Mouse (Mus musculus): Measurements from ENCODE around the gene Lin52. TPM values are rescaled to one million over a fixed set of nuclear protein-coding genes. Genes with fewer than 3 reads are reported as not detected.
A peak's percentile ranks its signal among the peaks of the same experiment; 100 is the strongest.

Lin52 gene
- 8.5 and 8.7 TPM in 2 replicates for polyA plus RNA-seq (2015; fragmentation: Nextera tagmentation; extraction: Ambion mirVana)

GRCm38 (mm10) chr12:84450718-84451646 is at the start of gene Lin52, which contains the start of gene Aldh6a1:
Gene Lin52 (plus strand): TSS chr12:84451422.
Gene Aldh6a1 (minus strand): TSS chr12:84451004.
- peak; percentile 97 for DNase-seq (ENCODE audit: low spot score)

GRCm38 (mm10) chr12:84402923-84403322 is 48.3 kb upstream of the Lin52 start:
- no peak for ATAC-seq (ENCODE audit: low FRiP score, low TSS enrichment)
- Histone ChIP-seq H3K36me3 (ENCODE audit: control insufficient read depth, insufficient read depth, low read length) (no peaks in the 10 kb centered on the region), H3K9me3 (ENCODE audit: control insufficient read depth, low read length) (no peaks in the 10 kb centered on the region), H3K4me1 (replicated peaks; ENCODE audit: control insufficient read depth, insufficient read depth) (no peaks in the 10 kb centered on the region), H3K4me2 (replicated peaks; ENCODE audit: low read depth) (no peak overlapping the region), H3K4me3 (ENCODE audit: low read depth, low read length) (no peak overlapping the region), H3K27me3 (ENCODE audit: control insufficient read depth, insufficient read depth, low read length) (no peaks in the 10 kb centered on the region), H3K9ac (ENCODE audit: low read length) (no peak overlapping the region), H3K27ac (replicated peaks) (peak overlapping the region; percentile 35; the same call in 1 of the 2 replicates)
- TF ChIP-seq EP300 (optimal IDR thresholded peaks at IDR 0.05), result no peak
- no peak for TF ChIP-seq CTCF (IDR thresholded peaks at IDR 0.05; ENCODE audit: low read depth)
- 64% methylated on average over 9 of the region's 9 CpGs for WGBS
- DNase-seq (ENCODE audit: low spot score), result no peak

More at GRCm38 (mm10) chr12:84450718-84451646, at the start of gene Lin52, which contains the start of gene Aldh6a1:
- Histone ChIP-seq H3K9ac (ENCODE audit: low read length) (peak within 1 kb of the TSS; percentile 66), H3K9me3 (ENCODE audit: control insufficient read depth, low read length) (no peaks in the 10 kb centered on the region), H3K4me2 (replicated peaks; ENCODE audit: low read depth) (peak within 1 kb of the TSS; percentile 64), H3K27me3 (ENCODE audit: control insufficient read depth, insufficient read depth, low read length) (no peaks in the 10 kb centered on the region), H3K36me3 (ENCODE audit: control insufficient read depth, insufficient read depth, low read length) (no peaks in the 10 kb centered on the region), H3K4me3 (ENCODE audit: low read depth, low read length) (peak within 1 kb of the TSS; percentile 54), H3K4me1 (replicated peaks; ENCODE audit: control insufficient read depth, insufficient read depth) (no peaks in the 10 kb centered on the region), H3K27ac (replicated peaks) (peak within 1 kb of the TSS; percentile 87)
- ATAC-seq (ENCODE audit: low FRiP score, low TSS enrichment), result peak; percentile 99
- under 1% methylated on average over 49 of the region's 49 CpGs for WGBS
- TF ChIP-seq CTCF (IDR thresholded peaks at IDR 0.05; ENCODE audit: low read depth), result no peak; the same call in 1 of the 2 replicates
- no peak for TF ChIP-seq EP300 (optimal IDR thresholded peaks at IDR 0.05)

- TF ChIP-seq CTCF (IDR thresholded peaks at IDR 0.05; ENCODE audit: low read depth) (no peak), EP300 (optimal IDR thresholded peaks at IDR 0.05) (no peak)
- Histone ChIP-seq H3K9ac (ENCODE audit: low read length) (no peak overlapping the region), H3K9me3 (ENCODE audit: control insufficient read depth, low read length) (no peaks in the 10 kb centered on the region), H3K4me1 (replicated peaks; ENCODE audit: control insufficient read depth, insufficient read depth) (0 out of 2 replicates have a peak, but pooled peaks cover 2% of the 10 kb centered on the region), H3K27ac (replicated peaks) (no peak overlapping the region), H3K4me2 (replicated peaks; ENCODE audit: low read depth) (no peak overlapping the region), H3K27me3 (ENCODE audit: control insufficient read depth, insufficient read depth, low read length) (no peaks in the 10 kb centered on the region), H3K4me3 (ENCODE audit: low read depth, low read length) (no peak overlapping the region), H3K36me3 (ENCODE audit: control insufficient read depth, insufficient read depth, low read length) (no peaks in the 10 kb centered on the region)
- WGBS, result 83% methylated on average over 6 of the region's 6 CpGs
- ATAC-seq (ENCODE audit: low FRiP score, low TSS enrichment) (no peak), DNase-seq (ENCODE audit: low spot score) (no peak)
Measured at GRCm38 (mm10) chr12:84404541-84404940, 46.7 kb upstream of the Lin52 start.

- TF ChIP-seq CTCF (IDR thresholded peaks at IDR 0.05; ENCODE audit: low read depth) (peak; percentile 41), EP300 (optimal IDR thresholded peaks at IDR 0.05) (no peak)
- H3K4me3 ChIP-seq (ENCODE audit: low read depth, low read length), result no peak overlapping the region
- ATAC-seq (ENCODE audit: low FRiP score, low TSS enrichment) (no peak), DNase-seq (ENCODE audit: low spot score) (no peak)
- no peak overlapping the region for H3K27ac ChIP-seq (replicated peaks)
- H3K4me2 ChIP-seq (replicated peaks; ENCODE audit: low read depth), result no peak overlapping the region
- WGBS, result 57% methylated on average over 4 of the region's 4 CpGs
- no peak overlapping the region for H3K9ac ChIP-seq (ENCODE audit: low read length)
- no peaks in the 10 kb centered on the region for H3K27me3 ChIP-seq (ENCODE audit: control insufficient read depth, insufficient read depth, low read length)
- no peaks in the 10 kb centered on the region for H3K9me3 ChIP-seq (ENCODE audit: control insufficient read depth, low read length)
- H3K36me3 ChIP-seq (ENCODE audit: control insufficient read depth, insufficient read depth, low read length), result no peaks in the 10 kb centered on the region
- 0 out of 2 replicates have a peak, but pooled peaks cover 2% of the 10 kb centered on the region for H3K4me1 ChIP-seq (replicated peaks; ENCODE audit: control insufficient read depth, insufficient read depth)
Measured at GRCm38 (mm10) chr12:84407259-84407658, 44.0 kb upstream of the Lin52 start.

GRCm38 (mm10) chr12:84407874-84408818 is 43.1 kb upstream of the Lin52 start:
- Histone ChIP-seq H3K36me3 (ENCODE audit: control insufficient read depth, insufficient read depth, low read length) (no peaks in the 10 kb centered on the region), H3K4me3 (ENCODE audit: low read depth, low read length) (peak overlapping the region; percentile 77), H3K4me2 (replicated peaks; ENCODE audit: low read depth) (peak overlapping the region; percentile 96), H3K27ac (replicated peaks) (peak overlapping the region; percentile 94), H3K9me3 (ENCODE audit: control insufficient read depth, low read length) (no peaks in the 10 kb centered on the region), H3K4me1 (replicated peaks; ENCODE audit: control insufficient read depth, insufficient read depth) (0 out of 2 replicates have a peak, but pooled peaks cover 2% of the 10 kb centered on the region), H3K9ac (ENCODE audit: low read length) (peak overlapping the region; percentile 89), H3K27me3 (ENCODE audit: control insufficient read depth, insufficient read depth, low read length) (no peaks in the 10 kb centered on the region)
- WGBS, result under 1% methylated on average over 52 of the region's 52 CpGs
- DNase-seq (ENCODE audit: low spot score) (peak; percentile 61), ATAC-seq (ENCODE audit: low FRiP score, low TSS enrichment) (peak; percentile 63)
- no peak for TF ChIP-seq EP300 (optimal IDR thresholded peaks at IDR 0.05)
